ENCODE assay signal across 15 mouse cellular contexts in the genomic region with DNA sequence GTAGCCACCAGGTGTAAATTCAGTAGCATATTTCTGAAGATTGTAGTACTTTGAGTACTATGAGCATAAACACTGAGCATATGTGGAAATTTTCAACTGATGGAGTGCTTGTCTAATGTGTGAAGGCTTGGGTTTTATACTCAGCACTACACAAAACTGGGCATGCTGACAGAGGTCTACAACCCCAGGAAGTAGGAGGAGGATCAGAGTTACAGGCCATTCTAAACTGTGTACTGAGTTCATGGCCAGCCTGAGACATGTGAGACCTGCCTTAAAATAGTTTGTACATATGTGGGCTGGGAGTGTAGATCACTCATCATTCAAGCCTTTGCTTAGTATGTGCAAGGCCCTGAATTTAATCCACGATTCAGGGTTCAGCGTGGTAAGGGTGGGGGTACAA.
"Had no signal": no experiment of that assay in that cellular context is flagged by ENCODE, and none has a peak within 500 bp of the region (broad histone marks: within the 10 kb centered on the region; RNA-seq: fewer than 3 reads in every experiment).

No protein-coding gene starts in this region.

- H3K9me3 ChIP-seq: kidney, embryonic 15.5 days; limb, embryonic 12.5 days; liver, embryonic 13.5 days; neural tube, embryonic 15.5 days had no signal

- H3K4me2 ChIP-seq: kidney, embryonic 15.5 days; limb, embryonic 12.5 days; liver, embryonic 13.5 days; neural tube, embryonic 15.5 days had no signal

- H3K4me1 ChIP-seq: limb, embryonic 12.5 days; liver, embryonic 13.5 days; neural tube, embryonic 15.5 days had no signal

- H3K27ac ChIP-seq: kidney, embryonic 15.5 days; limb, embryonic 12.5 days; liver, embryonic 13.5 days; neural tube, embryonic 15.5 days; stomach, postnatal 0 days had no signal

- ATAC-seq: liver, postnatal 0 days had no signal

- DNase-seq: layer of hippocampus, adult 9-11 months; layer of hippocampus, postnatal 36 days; liver; liver, embryonic 13.5 days; liver, postnatal 0 days; lung, postnatal 36 days; midbrain, embryonic 14.5 days; right cerebral cortex, adult 18-20 months; right cerebral cortex, postnatal 25 days; thymus, postnatal 4 days had no signal

- H3K27me3 ChIP-seq: kidney, embryonic 15.5 days; limb, embryonic 12.5 days; liver, embryonic 13.5 days; neural tube, embryonic 15.5 days had no signal

- H3K9ac ChIP-seq: kidney, embryonic 15.5 days; limb, embryonic 12.5 days; liver, embryonic 13.5 days; liver, postnatal 0 days; neural tube, embryonic 15.5 days had no signal

- H3K4me3 ChIP-seq: kidney, embryonic 15.5 days; limb, embryonic 12.5 days; liver, embryonic 13.5 days; myocyte; neural tube, embryonic 15.5 days had no signal
